Mouse (Mus musculus) E14TG2a.4 (cell line): ENCODE results near the gene Fbxw4.
"Not testable (repeated sequence)": the region's sequence is repeated elsewhere in the genome, so short reads cannot be mapped to it uniquely, and the experiment has no call there.

Source experiments
- H3K27me3 ChIP-seq: 2 replicates; pipeline ENCODE4 v1.6.1; 2014; ENCODE audit warnings: low read length, control low read depth; ENCODE audit not compliant: insufficient read depth
- H3K36me3 ChIP-seq: 2 replicates; pipeline ENCODE4 v1.6.1; 2014; ENCODE audit warnings: low read length, control low read depth; ENCODE audit not compliant: insufficient read depth
- H3K4me1 ChIP-seq: replicated peaks from 2 replicates; pipeline ENCODE4 v1.6.1; 2014; ENCODE audit warnings: low read depth, low read length, control low read depth
- H3K4me3 ChIP-seq: replicated peaks from 2 replicates; pipeline ENCODE4 v1.5.1; 2014; ENCODE audit warnings: mild to moderate bottlenecking, low read length
- H3K9me3 ChIP-seq: 2 replicates; pipeline ENCODE4 v1.6.1; 2014; ENCODE audit warnings: low read length, control low read depth
- CTCF ChIP-seq: conservative IDR thresholded peaks from 2 replicates; pipeline ENCODE4 v1.5.1; 2014; ENCODE audit warnings: low read length
- NANOG ChIP-seq: IDR thresholded peaks from 2 replicates; pipeline ENCODE4 v1.6.1; 2014; ENCODE audit warnings: borderline replicate concordance, low read length, mixed read lengths
- POU5F1 ChIP-seq: IDR thresholded peaks from 2 replicates; pipeline ENCODE4 v1.6.1; 2014; ENCODE audit warnings: low read length, borderline replicate concordance

Fbxw4 gene

DNA sequence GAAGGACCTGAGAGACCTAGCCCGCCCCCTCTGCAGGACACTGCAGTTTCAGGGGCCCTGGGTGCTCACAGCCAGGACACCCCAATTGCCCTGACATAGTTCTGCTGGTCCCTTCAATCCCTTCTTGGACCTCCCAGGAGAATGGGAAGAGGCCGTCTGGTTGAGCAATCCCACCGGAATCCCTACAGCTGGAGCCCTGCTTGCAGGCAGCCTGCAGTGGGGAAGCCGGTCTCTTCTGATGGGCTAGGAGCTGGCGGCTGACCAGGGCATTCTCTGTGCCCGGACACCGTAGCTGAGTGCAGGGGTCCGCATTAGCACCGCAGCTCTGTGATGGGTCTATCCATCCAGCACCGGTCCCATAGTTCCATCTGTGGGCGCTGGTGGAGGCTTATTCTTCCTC is 106.0 kb downstream of the Fbxw4 start:
- Histone ChIP-seq H3K4me1 (peaks cover 44% of the 10 kb centered on the region), H3K4me3 (no peak overlapping the region), H3K9me3 (no peaks in the 10 kb centered on the region), H3K27me3 (peaks cover 8% of the 10 kb centered on the region; the same call in 1 of the 2 replicates), H3K36me3 (peaks cover 63% of the 10 kb centered on the region)
- TF ChIP-seq NANOG, result no peak
- TF ChIP-seq POU5F1, result no peak
- no peak for TF ChIP-seq CTCF

DNA sequence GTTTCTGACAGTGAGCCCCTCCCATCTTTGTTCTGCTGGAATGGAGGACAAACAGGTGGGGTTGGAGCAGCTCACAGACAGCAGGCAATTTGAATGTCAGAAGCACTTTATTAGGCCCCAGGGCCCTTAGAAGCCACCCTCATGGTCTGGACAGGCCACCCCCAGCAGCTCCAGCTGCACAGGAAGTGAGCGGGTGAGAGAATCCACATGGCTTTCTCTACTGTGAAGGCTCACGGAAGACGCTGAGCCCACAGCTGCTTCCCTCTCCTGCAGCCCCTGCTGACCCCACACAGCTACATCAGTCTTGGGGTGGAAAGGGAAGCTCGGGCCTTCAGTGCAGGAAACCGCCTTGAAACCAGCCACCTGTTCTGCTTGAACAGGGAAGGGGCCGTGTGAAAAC is 107.9 kb downstream of the Fbxw4 start:
- Histone ChIP-seq H3K9me3 (no peaks in the 10 kb centered on the region), H3K27me3 (peaks cover 19% of the 10 kb centered on the region), H3K4me1 (peaks cover 45% of the 10 kb centered on the region), H3K36me3 (peaks cover 51% of the 10 kb centered on the region), H3K4me3 (peak overlapping the region; percentile 50)
- no peak for TF ChIP-seq CTCF
- no peak for TF ChIP-seq POU5F1
- TF ChIP-seq NANOG, result no peak

DNA sequence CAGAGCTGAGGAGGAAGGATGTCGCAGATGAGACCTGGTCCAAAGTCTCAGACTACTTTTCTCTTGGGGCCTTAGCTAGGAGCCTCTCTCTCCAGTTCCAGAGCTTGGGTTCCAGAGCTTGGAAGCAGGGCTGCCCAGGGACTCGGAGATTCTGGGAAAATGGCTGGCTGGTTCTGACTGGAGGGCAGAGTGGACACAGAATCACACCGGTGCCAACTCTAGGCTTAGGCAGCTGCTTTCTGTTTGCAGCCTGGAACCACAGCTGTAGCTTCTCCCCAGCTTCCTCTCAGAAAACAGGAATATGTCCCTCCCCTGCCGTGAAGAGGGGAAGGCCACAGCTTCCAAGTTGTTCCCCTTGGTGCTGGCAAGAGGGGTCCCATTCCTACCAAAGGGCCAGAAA is 110.2 kb downstream of the Fbxw4 start:
- peaks cover 31% of the 10 kb centered on the region for H3K36me3 ChIP-seq
- peaks cover 41% of the 10 kb centered on the region for H3K27me3 ChIP-seq
- H3K4me3 ChIP-seq, result no peak overlapping the region
- H3K4me1 ChIP-seq, result peaks cover 56% of the 10 kb centered on the region
- no peaks in the 10 kb centered on the region for H3K9me3 ChIP-seq
- TF ChIP-seq CTCF, result no peak

DNA sequence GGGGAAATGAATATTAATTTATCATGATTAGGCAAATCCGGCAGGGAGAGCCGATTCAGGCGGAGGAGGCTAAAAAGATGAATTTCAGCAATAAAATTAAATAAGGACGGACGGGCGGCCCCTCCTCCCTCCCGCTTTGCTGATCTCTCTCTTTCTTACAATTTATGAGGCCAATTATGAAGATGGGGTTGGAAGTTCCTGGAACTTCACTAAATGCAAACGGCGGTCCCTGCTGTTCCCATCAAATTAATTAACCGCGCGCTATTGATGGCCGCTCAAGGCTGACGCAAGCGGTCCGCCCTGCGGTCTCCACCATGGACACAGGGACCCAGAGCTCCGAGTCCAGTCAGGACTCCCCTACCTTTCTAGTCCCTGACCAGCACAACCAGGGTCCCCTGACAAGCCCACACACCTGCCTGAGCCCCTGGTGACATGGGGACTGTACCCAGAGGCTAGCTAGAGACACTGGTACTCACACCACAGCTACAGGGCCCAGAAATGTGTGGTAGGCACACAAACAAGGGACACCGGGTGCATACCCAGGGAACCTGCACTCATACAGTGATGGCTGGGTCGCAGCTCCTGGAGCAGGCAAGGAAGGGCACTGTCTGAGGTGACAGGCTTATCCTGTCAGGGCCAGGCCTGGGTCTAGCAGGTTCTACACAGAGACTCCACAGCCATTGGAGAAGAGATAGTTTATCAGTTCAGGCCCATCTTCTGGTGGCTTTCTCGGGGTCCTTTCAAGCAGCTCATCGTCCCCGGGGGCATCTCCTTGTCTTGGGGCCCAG is 110.8 kb downstream of the Fbxw4 start:
- peaks cover 61% of the 10 kb centered on the region for H3K4me1 ChIP-seq
- no peaks in the 10 kb centered on the region for H3K9me3 ChIP-seq
- H3K4me3 ChIP-seq, result peak overlapping the region; percentile 69
- TF ChIP-seq NANOG (no peak), POU5F1 (no peak), CTCF (no peak)
- peaks cover 46% of the 10 kb centered on the region for H3K27me3 ChIP-seq
- H3K36me3 ChIP-seq, result peaks cover 25% of the 10 kb centered on the region

DNA sequence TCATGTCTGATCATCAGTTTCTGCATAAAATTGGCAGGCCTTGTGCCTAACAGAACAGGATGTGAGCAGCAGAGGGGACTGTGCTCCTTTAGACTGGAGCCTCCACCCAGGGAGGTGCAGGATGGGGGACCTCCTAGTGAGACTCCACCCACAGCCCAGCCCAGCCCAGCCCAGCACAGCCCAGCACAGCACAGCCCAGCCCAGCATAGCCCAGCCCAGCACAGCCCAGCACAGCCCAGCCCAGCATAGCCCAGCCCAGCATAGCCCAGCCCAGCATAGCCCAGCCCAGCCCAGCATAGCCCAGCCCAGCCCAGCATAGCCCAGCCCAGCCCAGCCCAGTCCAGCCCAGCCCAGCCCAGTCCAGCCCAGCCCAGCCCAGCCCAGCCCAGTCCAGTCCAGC is 111.9 kb downstream of the Fbxw4 start:
- not testable (repeated sequence) for H3K4me3 ChIP-seq, H3K9me3 ChIP-seq
- Histone ChIP-seq H3K36me3 (peaks cover 13% of the 10 kb centered on the region), H3K4me1 (peaks cover 59% of the 10 kb centered on the region), H3K27me3 (peaks cover 55% of the 10 kb centered on the region)

DNA sequence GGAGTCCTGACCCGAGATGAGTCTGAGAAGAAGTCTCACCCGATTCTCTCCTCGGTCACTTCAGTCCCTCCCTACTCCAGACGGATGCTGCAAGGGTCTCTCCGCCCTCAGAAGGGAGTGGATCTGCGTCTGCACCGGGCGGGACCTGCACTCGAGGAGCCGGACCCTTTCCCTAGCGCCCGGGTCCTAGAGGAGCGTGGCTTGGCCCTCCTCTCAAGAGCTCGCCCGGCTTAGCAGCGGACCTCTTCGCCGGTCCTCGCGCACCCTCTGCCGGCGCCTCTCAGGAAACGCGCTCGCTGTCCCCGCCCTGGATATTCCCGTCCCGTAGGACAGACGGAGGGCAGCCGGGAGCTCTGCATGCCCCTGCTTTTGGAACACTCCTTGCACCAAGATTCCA is 115.2 kb downstream of the Fbxw4 start:
- Histone ChIP-seq H3K27me3 (peaks cover 84% of the 10 kb centered on the region), H3K4me1 (peaks cover 63% of the 10 kb centered on the region), H3K9me3 (no peaks in the 10 kb centered on the region), H3K4me3 (peak overlapping the region; percentile 70), H3K36me3 (no peaks in the 10 kb centered on the region)
- no peak for TF ChIP-seq POU5F1
- peak; percentile 23; the same call in 1 of the 2 replicates for TF ChIP-seq CTCF
- TF ChIP-seq NANOG, result no peak

DNA sequence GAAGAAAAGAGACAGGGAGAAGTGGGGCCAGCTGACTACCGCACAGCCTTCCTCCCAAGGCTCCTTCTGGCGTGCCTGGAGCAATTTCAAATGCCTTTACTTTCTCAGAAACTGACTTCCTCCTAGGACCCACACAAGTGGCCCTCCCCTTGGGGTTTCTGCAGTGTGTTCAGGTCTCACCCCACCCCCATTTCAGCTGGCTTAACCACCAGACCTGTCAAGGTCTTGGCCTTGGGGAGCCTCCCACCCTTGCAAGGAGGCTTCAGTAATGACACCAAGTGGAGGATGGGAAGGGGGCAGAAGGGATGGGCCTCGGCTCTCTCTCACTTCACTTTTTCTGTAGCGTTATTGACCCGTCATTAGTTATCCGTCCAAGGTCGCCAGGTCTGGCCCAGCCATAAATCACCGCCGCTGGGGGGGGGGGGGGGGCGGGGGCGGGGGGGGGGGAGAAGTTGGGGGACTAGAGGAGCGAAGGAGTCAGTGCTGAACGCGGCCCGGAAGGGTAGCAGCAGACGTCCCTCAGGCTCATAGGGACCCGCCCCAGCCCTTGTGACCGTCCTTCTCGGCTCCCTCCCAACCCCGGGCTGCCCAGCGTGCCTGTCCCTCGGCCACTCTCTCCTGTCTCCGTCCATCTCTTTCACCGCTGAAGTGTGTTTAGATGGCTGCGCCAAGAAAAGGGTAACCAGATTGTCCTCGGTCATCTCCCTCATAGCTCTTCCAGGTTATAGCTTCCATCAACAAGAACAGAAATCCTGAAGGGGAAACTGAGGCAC is 115.8 kb downstream of the Fbxw4 start:
- Histone ChIP-seq H3K36me3 (no peaks in the 10 kb centered on the region), H3K4me3 (peak overlapping the region; percentile 70), H3K4me1 (peaks cover 62% of the 10 kb centered on the region), H3K9me3 (no peaks in the 10 kb centered on the region), H3K27me3 (peaks cover 81% of the 10 kb centered on the region)
- TF ChIP-seq CTCF, result no peak
- no peak for TF ChIP-seq POU5F1
- TF ChIP-seq NANOG, result no peak

DNA sequence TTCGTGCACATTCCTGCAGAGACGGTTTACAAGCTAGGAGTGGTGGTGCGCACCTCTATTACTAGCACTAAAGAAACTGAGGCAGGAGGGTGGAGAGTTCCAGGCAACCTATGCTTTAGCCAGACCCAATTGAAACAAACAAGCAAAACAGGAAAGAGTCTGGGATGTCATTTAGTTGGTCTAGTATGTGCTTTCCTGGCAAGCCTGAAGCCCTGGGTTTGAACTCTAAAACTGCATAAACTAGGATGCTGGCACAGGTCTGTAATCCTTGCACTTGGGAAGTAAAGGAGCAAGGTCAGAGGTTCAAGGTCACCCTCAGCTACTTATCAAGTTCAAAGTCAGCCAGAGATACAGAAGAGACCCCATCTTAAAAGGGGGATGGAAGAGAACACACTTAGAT is 118.1 kb downstream of the Fbxw4 start:
- Histone ChIP-seq H3K36me3 (no peaks in the 10 kb centered on the region), H3K4me1 (peaks cover 57% of the 10 kb centered on the region), H3K27me3 (peaks cover 67% of the 10 kb centered on the region), H3K9me3 (no peaks in the 10 kb centered on the region), H3K4me3 (peak overlapping the region; percentile 79)
- TF ChIP-seq POU5F1, result no peak
- TF ChIP-seq CTCF, result no peak
- no peak for TF ChIP-seq NANOG
